Mouse (Mus musculus) bone marrow macrophage, adult 2 months (primary cell): Measurements from ENCODE around the gene Snx33.

Experiments used
- CTCF ChIP-seq: IDR thresholded peaks from 2 replicates; pipeline ENCODE4 v1.5.1; 2012; ENCODE audit warnings: low read depth, mild to moderate bottlenecking, low read length, moderate library complexity
- POLR2A ChIP-seq: IDR thresholded peaks from 2 replicates; pipeline ENCODE4 v1.6.1; 2012; ENCODE audit warnings: mild to moderate bottlenecking, low read depth, low read length, borderline replicate concordance

DNA sequence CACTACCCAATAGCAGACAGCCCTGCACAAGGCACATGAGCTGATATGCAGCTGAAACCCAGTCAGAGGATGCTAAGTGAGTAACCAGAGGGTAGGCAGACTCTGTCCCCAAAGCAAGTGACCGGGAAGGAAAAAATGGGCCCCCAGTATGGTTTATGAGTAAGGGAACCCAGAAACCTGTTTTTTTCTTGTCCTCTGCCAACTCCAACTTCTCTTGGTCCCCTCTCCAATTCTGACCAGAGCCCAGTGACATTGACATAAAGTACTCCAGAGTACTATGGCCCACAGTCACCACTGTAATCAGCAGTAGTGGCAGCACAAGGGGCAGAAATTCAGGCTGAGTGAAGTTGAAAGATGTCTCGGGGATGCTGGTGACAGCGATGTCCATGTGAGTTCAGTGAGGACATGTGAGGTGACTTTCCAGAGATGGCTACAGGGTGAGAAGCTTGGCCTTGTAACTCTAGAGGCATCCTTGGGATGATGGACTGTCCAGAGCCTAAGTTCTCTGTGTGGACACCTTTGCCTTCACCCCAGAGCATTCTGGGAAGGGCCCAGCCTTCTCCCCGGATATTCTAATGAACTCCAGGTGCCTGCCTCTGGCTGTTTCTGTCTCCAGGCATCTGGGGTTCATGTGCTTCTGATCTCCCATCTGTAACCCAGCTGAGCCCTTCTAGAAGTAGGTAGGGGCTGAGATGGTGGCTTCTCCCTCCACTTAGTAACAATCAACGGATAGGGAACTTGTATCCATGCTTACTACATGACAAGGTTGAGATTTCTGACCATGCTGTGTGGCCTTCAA, 55.9 kb downstream of the Snx33 start:
- no peak for TF ChIP-seq POLR2A
- no peak for TF ChIP-seq CTCF
